Mouse (Mus musculus): ENCODE data around the gene Fut2.

Gene Fut2

DNA sequence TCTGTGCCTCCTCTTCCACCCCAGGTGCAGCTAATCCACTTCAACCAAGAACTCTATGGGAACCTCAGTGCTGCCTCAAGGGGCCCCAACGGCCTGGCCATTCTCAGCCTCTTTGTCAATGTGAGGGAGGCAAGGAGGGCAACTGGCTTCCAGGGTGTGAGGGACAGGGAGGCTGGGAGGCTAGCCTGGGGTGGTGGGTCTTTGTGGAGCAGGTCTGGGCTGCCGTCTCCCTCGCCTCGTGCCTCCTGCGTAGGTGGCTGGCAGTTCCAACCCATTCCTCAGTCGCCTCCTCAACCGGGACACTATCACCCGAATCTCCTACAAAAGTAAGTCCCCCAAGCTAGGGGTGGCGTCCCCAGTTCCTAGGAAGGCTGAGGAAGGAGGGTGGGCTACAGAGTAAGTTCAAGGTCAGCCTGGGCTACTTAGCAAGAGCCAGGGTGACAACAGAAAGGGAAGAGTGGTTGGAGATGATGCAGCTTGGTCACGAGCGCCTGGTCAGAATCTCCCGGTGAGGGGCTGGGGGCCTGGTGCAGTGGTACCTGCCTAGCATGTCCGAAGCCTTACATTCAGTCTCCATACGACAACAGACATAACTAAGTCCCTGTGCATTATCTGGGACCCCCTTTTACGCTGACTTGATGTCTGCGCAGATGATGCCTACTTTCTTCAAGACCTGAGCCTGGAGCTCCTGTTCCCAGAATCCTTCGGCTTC lies 36.8 kb upstream of the Fut2 start:
- peak; percentile 43 to 64 for DNase-seq (ENCODE audit: inconsistent age in 2 of 2, low spot score in 1 of 2)

DNA sequence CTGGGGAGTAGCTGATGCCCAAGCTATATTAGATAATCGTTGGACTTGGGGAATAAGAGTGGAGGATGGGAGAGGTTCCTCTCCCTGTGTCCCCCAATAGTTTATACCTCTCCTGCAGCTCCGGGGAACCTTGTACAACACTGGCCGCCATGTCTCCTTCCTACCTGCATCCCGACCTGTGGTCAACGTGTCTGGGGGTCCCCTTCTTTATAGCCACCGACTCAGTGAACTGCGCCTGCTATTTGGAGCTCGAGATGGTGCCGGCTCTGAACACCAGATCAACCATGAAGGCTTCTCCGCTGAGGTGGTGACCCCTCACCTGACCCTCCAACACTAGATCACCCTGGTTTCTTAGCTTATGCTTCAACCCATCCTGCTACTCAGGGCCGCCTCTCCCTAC lies 36.1 kb upstream of the Fut2 start:
- DNase-seq (ENCODE audit: inconsistent age in 2 of 2, low spot score in 1 of 2): peak in 1 of 2 experiments; percentile 55

DNA sequence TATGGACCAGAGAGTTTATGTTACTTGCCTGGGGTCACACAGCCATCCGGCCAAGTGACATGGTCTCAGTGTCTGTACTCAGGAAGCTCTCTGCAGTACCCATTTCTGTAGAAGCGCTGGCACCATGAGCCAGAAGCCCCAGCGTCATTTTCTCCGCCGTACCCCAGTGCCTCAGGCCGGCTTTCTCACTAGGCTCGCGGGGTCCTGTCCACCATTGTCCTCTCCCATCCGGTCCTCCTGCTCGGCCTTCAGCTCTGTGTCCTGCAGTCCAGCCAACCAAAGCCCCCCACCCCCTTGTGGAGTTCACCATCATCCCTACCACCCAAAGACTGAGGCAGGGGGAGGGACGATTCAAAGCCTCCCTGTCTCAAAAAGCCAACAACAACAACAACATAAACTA lies 35.4 kb upstream of the Fut2 start:
- peak; percentile 45 to 62 for DNase-seq (ENCODE audit: inconsistent age in 2 of 2, low spot score in 1 of 2)

DNA sequence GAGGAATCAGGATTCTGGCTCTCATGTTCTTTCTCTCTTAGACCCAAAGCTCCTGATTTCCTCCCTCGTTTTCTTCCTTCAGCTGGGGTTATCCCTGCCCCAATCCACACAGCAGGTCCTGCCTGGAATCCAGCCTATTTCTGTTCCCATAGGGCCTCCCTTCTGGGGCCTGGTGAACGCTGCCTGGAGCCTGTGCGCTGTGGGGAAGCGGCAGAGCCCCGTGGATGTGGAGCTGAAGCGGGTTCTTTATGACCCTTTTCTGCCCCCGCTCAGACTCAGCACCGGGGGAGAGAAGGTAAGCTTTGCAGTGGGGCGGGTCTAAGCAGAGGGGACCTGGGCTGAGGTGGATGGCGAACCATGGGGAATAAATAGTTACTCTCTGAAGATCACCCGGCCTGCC lies 34.9 kb upstream of the Fut2 start:
- DNase-seq (ENCODE audit: inconsistent age in 2 of 2, low spot score in 1 of 2): no peak

DNA sequence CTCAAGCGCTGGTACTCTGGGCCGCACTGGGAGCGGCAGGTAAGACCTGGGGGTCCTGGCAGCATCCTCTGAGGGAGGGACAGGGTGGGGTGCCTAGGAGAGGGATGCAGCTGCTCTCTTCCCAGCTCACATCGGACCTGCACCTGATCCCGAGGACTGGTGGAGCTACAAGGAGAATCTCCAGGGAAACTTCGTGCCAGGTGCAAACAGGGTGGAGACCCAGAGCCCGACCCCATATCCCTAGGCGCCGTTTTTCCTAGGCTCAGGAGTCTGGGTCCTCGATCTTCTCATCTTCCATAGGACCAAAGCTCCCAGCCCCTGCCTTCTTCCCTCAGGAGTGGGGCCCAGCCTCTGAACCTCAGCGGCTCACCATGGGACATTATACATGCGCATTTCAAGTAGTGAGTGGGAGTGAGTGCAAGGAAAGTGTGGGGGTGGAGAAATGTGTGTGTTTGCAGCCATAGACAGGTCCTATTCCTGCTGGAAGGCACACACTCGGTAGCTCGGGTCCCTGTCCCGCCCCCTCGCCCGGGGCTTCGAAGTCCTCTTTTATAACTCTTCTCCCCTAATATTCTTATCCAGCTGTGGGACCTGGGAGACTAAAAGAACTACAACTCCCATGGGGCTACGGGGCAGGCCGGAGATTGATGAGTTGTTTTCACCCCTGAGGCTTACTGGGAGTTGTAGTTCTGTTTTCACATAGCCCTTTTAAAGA lies 34.3 kb upstream of the Fut2 start:
- peak; percentile 84 to 95 for DNase-seq (ENCODE audit: inconsistent age in 2 of 2, low spot score in 1 of 2)

DNA sequence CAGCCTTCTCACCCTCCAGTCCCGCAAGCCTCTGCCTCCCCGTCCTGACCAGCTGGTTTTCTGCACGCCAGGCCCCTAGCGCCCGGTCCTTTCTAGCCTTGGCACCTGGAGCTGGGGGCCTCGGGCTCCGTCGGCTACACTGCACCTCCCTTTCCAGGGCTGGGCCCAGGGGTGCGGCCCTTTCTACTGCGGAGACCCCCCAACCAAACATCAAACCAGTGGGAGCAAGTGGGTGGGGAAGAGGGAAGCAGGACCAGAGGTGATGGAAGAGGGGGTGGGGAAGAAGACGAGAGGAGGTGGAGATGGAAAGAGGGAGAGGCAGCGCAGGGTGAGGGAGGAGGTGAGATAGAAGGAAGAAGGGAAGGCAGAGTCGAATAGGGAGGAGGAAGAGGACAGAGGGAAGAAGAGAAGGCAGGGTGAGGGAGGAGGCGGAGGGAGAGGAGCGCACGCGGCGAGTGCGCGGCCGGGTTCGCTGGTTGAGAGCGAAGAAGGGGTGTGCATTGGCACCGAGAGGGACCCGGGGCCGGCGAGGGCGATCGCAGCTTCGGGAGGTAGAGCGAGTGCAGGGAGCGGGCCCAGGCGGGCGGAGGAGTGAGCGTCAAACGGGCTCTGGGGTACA lies 33.4 kb upstream of the Fut2 start, which contains the start of gene Car11:
TSS of gene Car11 (plus strand) at position 321 of the 619 bp plus-strand sequence.
- peak; percentile 53 to 72 for DNase-seq (ENCODE audit: inconsistent age in 2 of 2, low spot score in 1 of 2)

DNA sequence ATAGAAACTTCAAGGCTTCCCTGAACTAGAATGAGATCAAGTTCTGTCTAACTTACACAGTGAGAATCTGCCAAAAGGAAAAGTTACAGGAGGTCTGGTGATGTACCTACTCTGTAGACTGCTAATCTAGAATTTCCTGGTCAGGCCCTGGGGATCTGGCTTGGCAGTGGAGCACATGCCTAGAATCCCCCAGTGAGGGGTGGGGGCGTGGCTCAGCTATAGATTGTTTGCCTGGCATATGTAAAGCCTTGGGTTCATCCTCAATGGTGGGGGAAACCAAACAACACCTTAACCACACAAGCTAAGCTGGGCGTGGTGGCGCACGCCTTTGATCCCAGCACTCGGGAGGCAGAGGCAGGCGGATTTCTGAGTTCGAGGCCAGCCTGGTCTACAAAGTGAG lies 31.7 kb upstream of the Fut2 start:
- DNase-seq (ENCODE audit: inconsistent age in 2 of 2, low spot score in 1 of 2): peak in 1 of 2 experiments; percentile 18

DNA sequence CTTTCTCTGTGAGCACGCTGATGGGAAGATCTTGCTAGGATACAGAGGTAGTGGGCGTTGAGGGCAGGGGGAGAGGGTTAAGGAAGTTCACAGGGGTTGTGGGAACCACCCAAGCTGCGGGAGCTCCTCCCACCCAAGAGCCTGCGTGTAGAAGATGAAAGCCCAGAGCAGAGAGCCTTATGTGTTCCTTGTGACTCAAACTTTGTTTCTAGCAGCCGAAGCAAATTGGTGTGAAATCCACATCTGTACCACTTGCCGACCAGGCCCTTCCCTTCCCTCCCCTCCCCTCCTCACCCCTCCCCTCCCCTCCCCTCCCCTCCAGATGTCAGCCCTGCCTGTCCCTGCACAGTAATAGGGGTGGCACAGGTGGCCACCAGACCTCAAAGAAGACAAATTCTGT lies 28.9 kb upstream of the Fut2 start:
- no peak for DNase-seq (ENCODE audit: inconsistent age in 2 of 2, low spot score in 1 of 2)

DNA sequence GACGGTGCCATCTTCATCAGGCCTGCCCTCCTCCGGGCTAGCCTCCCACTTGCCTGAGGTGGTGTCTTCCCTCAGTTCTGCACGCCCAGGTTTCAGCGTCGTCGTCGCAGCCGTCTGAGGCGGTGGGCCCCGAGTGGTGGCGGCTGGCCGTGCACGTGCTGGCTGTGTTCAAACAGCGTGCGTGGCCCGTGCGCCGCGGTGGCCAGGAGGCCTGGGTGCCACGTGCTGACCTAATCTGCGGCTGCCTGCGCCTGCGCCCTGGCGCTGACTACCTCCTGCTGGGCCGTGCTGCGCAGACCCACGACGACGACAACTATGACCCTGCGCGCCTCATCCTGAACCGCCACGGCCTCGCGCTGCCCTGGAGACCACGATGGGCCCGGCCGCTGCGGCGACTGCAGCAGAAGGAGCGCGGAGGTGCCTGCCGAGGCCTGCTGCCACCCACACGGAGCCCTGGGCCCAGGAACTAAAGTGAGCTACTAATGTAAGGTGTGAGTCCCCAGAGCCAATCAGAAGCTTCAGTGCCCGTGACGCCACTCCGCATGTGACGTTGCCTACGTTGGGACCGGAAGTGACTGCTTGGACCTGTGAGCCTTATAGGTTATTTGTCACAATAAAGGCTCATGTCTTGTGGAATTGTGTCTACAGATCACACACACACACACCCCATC lies 27.9 kb upstream of the Fut2 start, which contains the start of gene Sec1:
TSS of gene Sec1 (minus strand) at position 482 of the 671 bp plus-strand sequence.
- peak in 1 of 2 experiments; percentile 18 for DNase-seq (ENCODE audit: inconsistent age in 2 of 2, low spot score in 1 of 2)

DNA sequence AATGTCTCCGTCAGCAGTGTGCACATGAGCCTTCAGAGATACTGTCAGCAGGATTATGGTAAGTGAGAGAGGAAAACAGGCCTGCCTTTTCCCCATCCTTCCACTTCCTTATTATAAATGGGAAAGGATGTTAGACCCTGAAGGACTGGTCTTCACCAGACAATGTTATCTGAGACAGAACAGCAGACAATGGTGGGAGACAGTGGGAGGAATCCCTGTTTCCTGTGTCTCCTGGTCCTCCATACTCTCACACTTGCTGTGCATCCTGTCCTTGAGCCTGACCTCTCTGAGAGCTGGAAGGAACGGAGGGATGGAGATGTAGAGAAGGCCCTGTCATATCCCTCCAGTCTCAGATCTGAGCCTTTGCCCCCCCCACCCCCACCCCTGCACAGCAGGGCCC lies 26.2 kb upstream of the Fut2 start:
- no peak for DNase-seq (ENCODE audit: inconsistent age in 2 of 2, low spot score in 1 of 2)

DNA sequence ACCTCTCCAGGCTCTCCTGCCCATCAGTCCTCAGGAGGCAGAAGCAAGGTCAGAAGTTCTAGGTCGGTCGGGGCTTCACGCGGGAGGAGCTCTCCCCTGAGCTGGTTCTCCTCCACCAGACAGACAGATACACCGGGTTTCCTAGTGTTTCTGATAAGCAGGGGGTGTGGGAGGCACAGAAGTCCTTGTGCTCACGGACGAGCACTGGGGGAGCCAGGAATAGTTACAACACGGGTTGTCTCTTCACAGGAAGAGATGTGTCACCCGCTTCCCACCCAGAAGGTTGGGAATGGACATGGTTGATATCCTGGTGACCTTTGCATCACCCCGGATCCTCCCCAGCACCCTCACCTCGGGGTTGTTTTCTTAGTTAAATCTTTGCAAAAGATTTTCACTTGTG lies 23.6 kb upstream of the Fut2 start:
- peak in 1 of 2 experiments; percentile 62 for DNase-seq (ENCODE audit: inconsistent age in 2 of 2, low spot score in 1 of 2)

DNA sequence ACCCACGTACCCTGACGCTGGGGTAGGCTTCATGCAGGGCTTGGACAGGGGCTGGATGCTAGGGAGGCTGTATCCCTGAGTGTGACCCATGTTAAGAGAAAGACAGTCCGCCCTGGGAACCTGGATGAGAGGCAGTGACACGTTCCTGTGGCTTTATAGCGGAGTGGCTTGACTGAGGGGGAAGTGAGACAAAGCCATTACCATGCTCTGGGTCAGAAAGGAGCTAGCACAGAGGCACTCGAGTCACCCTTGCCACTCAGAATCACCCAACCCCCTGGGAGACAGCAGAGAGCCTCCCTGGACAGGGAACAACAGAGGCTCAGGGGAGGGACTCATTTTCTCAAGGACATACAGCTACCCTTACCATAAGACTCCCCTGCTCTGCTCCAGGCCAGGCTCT lies 22.9 kb upstream of the Fut2 start:
- DNase-seq (ENCODE audit: inconsistent age in 2 of 2, low spot score in 1 of 2): no peak

DNA sequence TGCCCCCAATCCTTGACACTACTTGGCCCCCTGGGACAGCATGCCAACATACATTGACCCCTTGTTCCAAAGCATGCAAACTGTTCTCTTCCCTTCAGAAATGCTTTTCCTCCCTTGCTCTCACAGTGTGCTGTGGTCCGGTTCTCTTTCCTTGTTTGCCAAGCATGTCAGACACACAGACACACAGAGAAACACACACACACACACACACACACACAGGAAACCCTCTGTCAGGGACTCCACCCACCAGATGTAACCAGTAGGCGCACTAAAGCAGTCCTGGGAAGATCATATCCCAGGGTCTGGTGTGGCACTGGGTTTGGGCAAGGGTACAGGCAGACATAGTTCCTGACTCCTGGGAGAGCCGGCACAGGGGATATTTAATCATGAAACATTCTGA lies 20.6 kb upstream of the Fut2 start:
- DNase-seq (ENCODE audit: inconsistent age in 2 of 2, low spot score in 1 of 2): no peak

DNA sequence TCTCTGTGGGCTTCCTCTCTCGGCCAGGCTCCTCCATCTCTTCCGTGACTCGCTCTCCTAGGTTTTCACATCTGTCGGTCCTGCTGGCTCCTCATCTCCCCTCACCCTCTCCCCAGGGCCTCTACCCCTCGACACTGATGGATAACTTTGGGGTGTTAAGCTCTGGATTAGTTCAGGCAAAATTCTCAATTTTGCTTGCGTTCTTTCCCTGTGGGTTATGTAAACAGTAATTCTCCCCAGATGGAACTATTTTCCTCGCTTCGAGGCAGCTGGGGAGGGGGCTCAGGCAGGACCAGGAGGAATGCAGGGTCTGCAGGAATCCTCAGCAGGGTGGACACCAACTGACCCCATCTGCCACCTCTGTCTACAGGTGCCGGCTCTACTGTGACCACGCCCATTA lies 19.6 kb upstream of the Fut2 start:
- no peak for DNase-seq (ENCODE audit: inconsistent age in 2 of 2, low spot score in 1 of 2)

DNA sequence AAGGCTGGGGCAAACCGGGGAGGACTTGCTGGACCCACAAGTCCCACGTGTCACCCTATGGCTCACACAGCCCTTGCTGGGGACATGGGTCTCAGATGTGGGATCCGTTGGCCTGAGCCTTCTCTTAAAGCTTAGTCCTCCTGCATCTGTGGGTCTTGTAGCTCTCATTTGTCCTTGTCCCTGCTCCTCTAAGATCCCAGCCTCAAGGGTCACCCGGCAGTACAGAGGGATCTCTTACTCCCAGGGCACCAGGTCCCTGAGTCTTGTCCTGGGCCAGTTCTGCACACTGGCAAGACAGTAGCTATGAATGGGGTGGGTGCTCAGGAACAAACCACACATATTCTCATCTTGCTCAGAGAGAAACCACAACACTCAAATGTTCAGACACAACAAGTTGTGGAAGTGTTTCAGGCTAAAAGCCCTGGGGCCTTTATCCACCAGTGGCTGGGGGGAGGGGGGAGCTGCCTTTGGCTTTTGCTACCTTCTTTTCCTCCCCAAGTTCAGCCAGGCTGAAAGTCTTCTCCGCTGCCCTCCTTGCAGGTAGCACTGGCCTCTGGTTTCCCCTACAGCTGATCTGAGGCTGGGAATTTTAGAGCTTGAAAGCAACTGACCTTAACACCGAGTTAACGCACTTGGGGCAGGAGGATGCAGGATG lies 17.3 kb upstream of the Fut2 start, which contains the start of gene Ntn5:
TSS of gene Ntn5 (plus strand) at position 627 of the 655 bp plus-strand sequence.
- no peak for DNase-seq (ENCODE audit: inconsistent age in 2 of 2, low spot score in 1 of 2)

DNA sequence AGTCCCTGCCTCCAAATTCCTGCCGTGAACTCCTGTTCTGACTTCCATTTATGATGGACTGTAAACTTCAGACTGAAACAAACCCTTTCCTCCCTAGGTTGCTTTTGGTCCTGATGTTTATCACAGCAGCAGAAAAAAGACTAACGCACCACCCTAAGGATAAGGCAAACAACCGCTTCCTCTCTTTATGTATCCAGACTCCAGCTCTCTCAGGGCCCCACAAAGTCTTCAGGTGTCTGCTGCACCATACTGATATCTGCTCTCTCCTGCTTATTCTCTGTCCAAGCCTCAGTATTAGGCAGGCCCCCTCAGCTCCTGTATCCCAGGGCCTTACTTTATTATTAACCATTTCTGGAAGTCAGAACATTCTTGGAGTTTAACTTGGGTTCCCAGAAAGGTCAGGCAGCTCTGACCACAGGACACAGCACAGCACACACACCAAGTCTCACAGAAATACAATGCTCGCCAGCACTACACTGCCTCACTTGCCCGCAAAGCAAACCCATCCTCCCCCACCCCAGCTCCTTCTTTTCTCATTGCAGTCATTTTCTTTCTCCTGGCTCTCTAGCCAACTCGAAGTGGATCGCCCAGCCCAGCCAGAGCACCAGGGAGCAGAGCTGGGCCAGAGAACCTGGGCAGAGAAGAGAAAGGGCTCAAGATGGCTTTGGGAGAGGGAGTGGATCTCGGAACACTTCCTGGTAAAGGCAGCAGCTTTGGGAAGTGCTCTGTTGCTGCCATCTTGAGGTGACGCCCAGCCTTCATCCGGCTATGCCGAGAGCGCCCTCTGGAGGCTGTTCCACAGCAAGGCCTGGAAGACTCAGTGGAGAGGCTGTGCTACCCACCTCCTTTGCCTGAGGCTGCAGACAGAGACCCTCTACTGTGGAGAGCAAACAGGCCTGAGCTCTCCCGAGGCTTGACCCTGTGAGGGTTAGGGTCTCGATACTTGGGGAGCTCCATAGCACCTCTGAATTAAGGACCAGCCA lies 16.2 kb upstream of the Fut2 start:
- peak; percentile 89 to 95 for DNase-seq (ENCODE audit: inconsistent age in 2 of 2, low spot score in 1 of 2)

DNA sequence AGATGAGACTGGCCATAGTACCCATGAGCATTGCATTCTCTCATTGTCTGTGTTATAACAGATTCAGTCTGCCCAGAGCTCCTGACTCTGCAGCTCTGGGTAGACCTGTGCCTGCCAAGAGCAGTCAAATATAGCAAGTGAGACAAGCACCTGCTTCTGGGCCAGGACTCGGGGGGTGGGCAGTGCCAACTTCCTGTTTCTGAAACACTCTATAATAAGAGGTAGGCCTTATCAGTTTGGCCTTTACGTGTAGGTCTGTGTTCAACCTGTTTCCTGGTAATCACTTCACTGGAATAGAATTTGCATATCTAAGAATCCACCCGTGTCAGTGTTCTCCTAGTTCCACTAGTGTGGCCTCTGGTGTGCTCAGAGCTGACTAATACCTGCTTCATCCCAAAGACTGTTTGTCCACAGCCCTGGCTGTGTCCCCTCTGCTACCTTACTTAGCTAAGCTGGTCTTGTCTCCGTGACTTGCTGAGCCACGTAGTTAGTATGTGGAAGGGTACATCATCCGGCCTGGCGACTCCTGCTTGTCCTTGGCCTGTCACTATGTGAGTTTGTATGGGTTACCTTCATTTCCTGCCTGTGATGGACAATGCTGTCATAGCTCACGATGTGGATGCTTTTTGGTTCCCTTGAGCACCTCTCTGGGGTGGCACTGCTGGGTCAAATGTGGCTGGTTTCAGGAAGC lies 15.0 kb upstream of the Fut2 start:
- peak; percentile 49 to 65 for DNase-seq (ENCODE audit: inconsistent age in 2 of 2, low spot score in 1 of 2)

DNA sequence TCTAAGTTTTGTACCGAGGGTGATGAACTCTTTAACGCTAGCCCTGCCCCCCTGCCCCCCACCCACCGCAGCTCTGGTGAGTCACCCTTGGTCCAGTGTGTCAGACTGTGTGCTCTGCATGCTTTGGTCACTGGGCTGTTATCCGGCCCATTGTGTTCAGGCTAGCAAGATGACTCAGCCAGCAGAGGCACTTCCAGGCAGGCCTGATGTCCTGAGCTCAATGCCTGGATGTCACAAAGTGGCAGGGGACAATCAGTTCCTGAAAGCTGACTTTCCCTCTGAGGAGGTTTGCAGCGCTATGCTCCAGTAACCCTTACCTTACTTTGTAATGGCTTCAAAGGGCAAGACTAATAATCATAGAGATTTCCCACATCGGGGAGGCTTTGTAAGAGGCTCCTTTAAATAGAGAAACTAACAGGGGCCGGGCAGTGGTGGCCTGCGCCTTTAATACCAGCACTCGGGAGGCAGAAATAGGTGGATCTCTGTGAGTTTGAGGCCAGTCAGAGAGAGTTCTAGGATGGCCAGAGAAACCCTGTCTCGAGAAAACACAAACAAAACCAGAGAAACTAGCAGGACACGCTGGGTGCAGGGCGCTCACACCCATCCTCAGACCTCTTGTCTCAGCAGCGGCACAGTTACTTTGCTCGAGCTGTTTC lies 13.9 kb upstream of the Fut2 start:
- peak; percentile 89 to 91 for DNase-seq (ENCODE audit: inconsistent age in 2 of 2, low spot score in 1 of 2)

DNA sequence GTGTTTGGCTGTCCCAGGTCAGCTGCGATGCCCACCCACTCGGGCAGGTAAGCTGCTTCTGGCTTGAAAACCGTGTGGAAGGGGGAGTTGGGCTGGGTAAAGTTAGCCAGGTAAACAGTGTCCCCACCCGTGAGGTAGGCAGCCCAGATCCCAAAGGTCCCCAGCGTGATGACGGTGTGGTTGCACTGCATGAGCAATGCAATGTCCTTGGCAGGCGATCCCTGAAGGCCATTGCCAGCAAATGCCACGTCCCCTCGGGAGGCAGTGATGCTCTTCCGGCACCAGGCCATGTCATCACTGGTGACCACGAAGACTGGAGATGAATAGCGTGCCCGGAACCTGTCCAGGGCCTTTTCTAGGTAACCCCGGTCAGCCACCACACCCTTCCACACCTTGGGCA lies 12.3 kb upstream of the Fut2 start:
- DNase-seq (ENCODE audit: inconsistent age in 2 of 2, low spot score in 1 of 2): peak; percentile 86 to 88
